Mouse (Mus musculus): Measurements from ENCODE around the gene Abcg5. TPM values are rescaled to one million over a fixed set of nuclear protein-coding genes. Genes with fewer than 3 reads are reported as not detected.

The Abcg5 gene
- total RNA-seq (2012; rRNA removed) = 0.27 TPM in 1 of 2 replicates, not detected in the other

GRCm38 (mm10) chr17:84682734-84683717 is at the start of gene Abcg5:
TSS of gene Abcg5 (minus strand) at chr17:84683011.
- no peak within 1 kb of the TSS for H3K27ac ChIP-seq (ENCODE audit: insufficient read depth, low read depth, low read length, poor library complexity, severe bottlenecking)
- no peak within 1 kb of the TSS for H3K9ac ChIP-seq (ENCODE audit: insufficient read depth, low read depth, low read length, poor library complexity, severe bottlenecking)
- TF ChIP-seq ZC3H11A (IDR thresholded peaks at IDR 0.05; ENCODE audit: borderline replicate concordance, low read depth, low read length) (no peak), CHD2 (IDR thresholded peaks at IDR 0.05; ENCODE audit: low read depth, low read length) (no peak), MAFK (IDR thresholded peaks at IDR 0.05; ENCODE audit: insufficient read depth, low read depth, low read length) (no peak), HCFC1 (IDR thresholded peaks at IDR 0.05; ENCODE audit: borderline replicate concordance, insufficient read depth, low read length) (no peak)
- DNase-seq (ENCODE audit: low read depth, low spot score) = no peak
- H3K9me3 ChIP-seq (ENCODE audit: control insufficient read depth, insufficient read depth, low read depth, low read length) = no peaks in the 10 kb centered on the region
- no peak within 1 kb of the TSS for H3K4me3 ChIP-seq (ENCODE audit: insufficient read depth in 1 of 2, low read depth in 1 of 2, low read length in 2 of 2, poor library complexity in 1 of 2, severe bottlenecking in 1 of 2)
- in situ Hi-C loops (cut with MboI; ENCODE audit: low sequenced_read_pairs in 2 of 2, unreplicated experiment in 2 of 2) = no loop called here
- H3K4me1 ChIP-seq (ENCODE audit: control insufficient read depth in 2 of 2, insufficient read depth in 2 of 2, low read length in 2 of 2, poor library complexity in 1 of 2) = no peaks in the 10 kb centered on the region
- no peaks in the 10 kb centered on the region for H3K36me3 ChIP-seq (ENCODE audit: control insufficient read depth, insufficient read depth, low read length, poor library complexity, severe bottlenecking)

DNA sequence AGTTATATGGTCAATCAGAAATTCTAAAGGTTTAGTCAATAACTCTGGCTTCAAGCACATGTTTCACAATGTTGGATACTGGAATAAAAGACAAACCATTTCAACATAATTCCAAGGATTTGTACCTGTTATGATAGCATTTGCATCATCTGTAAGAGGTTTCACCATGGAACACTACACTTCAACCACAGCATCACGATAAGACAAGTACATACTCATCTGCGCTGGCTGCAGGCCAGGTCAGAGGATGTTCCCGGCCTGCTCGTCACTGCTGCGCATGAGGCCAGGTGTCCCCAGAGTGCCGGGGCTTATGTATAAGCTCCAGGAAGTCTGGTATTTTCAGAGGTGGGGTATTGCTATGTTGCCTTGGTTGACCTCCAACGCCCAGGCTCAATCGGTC is 49.8 kb upstream of the Abcg5 start:
- H3K9ac ChIP-seq (ENCODE audit: insufficient read depth, low read depth, low read length, poor library complexity, severe bottlenecking) = no peak overlapping the region
- peaks cover 21% of the 10 kb centered on the region for H3K36me3 ChIP-seq (ENCODE audit: control insufficient read depth, insufficient read depth, low read length, poor library complexity, severe bottlenecking)
- H3K27ac ChIP-seq (ENCODE audit: insufficient read depth, low read depth, low read length, poor library complexity, severe bottlenecking) = no peak overlapping the region
- no peak for DNase-seq (ENCODE audit: low read depth, low spot score)
- TF ChIP-seq MAFK (IDR thresholded peaks at IDR 0.05; ENCODE audit: insufficient read depth, low read depth, low read length) (no peak), HCFC1 (IDR thresholded peaks at IDR 0.05; ENCODE audit: borderline replicate concordance, insufficient read depth, low read length) (no peak), ZC3H11A (IDR thresholded peaks at IDR 0.05; ENCODE audit: borderline replicate concordance, low read depth, low read length) (no peak), ZNF384 (IDR thresholded peaks at IDR 0.05; ENCODE audit: low read depth, low read length) (no peak), CHD2 (IDR thresholded peaks at IDR 0.05; ENCODE audit: low read depth, low read length) (no peak)
- in situ Hi-C loops (cut with MboI; ENCODE audit: low sequenced_read_pairs in 2 of 2, unreplicated experiment in 2 of 2) = no loop called here
- H3K9me3 ChIP-seq (ENCODE audit: control insufficient read depth, insufficient read depth, low read depth, low read length) = no peaks in the 10 kb centered on the region
- no peak overlapping the region for H3K4me3 ChIP-seq (ENCODE audit: insufficient read depth in 1 of 2, low read depth in 1 of 2, low read length in 2 of 2, poor library complexity in 1 of 2, severe bottlenecking in 1 of 2)
- H3K4me1 ChIP-seq (ENCODE audit: control insufficient read depth in 2 of 2, insufficient read depth in 2 of 2, low read length in 2 of 2, poor library complexity in 1 of 2) = no peaks in the 10 kb centered on the region

DNA sequence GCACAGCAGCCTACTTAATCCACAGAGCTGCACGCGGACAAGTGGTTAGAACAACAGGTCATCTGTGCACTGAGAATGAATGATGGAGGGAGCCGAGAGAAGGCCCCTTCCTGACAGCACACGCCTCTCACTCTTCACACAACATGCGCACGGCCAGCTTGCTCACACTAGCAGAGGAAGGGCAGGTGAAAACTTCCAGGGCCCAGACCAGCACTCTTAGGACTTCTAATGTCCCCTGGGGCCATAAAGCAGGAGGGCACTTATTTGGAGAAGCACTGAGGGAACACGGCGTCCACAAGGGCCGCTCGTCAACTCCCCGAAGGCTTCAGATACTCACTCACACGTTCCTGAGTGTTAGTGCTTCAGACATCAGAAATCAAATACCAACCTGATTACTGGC is 48.5 kb upstream of the Abcg5 start:
- TF ChIP-seq ZNF384 (IDR thresholded peaks at IDR 0.05; ENCODE audit: low read depth, low read length) = no peak
- no peak for TF ChIP-seq HCFC1 (IDR thresholded peaks at IDR 0.05; ENCODE audit: borderline replicate concordance, insufficient read depth, low read length)
- no peak for TF ChIP-seq MAFK (IDR thresholded peaks at IDR 0.05; ENCODE audit: insufficient read depth, low read depth, low read length)
- no peak for TF ChIP-seq CHD2 (IDR thresholded peaks at IDR 0.05; ENCODE audit: low read depth, low read length)
- no peak for TF ChIP-seq ZC3H11A (IDR thresholded peaks at IDR 0.05; ENCODE audit: borderline replicate concordance, low read depth, low read length)
- Histone ChIP-seq H3K36me3 (ENCODE audit: control insufficient read depth, insufficient read depth, low read length, poor library complexity, severe bottlenecking) (peaks cover 22% of the 10 kb centered on the region), H3K9ac (ENCODE audit: insufficient read depth, low read depth, low read length, poor library complexity, severe bottlenecking) (no peak overlapping the region), H3K9me3 (ENCODE audit: control insufficient read depth, insufficient read depth, low read depth, low read length) (no peaks in the 10 kb centered on the region), H3K4me1 (ENCODE audit: control insufficient read depth in 2 of 2, insufficient read depth in 2 of 2, low read length in 2 of 2, poor library complexity in 1 of 2) (no peaks in the 10 kb centered on the region), H3K27ac (ENCODE audit: insufficient read depth, low read depth, low read length, poor library complexity, severe bottlenecking) (no peak overlapping the region), H3K4me3 (ENCODE audit: insufficient read depth in 1 of 2, low read depth in 1 of 2, low read length in 2 of 2, poor library complexity in 1 of 2, severe bottlenecking in 1 of 2) (no peak overlapping the region)
- in situ Hi-C loops (cut with MboI; ENCODE audit: low sequenced_read_pairs in 2 of 2, unreplicated experiment in 2 of 2) = no loop called here
- no peak for DNase-seq (ENCODE audit: low read depth, low spot score)

DNA sequence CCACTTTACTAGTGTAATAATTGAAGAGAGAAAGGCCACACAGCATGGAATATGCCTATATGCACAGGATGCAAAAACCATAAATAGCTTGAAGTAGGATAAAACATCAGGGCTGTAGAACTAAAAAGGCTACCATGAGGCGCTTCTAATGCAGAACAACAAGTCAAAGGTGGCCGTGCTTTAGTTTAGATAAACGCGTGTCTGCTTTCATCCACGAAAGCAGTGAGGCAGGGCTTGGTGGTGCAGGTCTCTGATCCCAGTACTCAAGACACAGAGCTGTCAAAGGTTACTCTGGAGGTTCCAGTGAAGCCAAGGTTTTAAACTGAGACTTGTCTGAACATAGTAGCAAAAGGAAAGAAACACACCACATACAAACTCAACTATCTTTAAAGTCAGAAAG is 46.3 kb upstream of the Abcg5 start:
- in situ Hi-C loops (cut with MboI; ENCODE audit: low sequenced_read_pairs in 2 of 2, unreplicated experiment in 2 of 2) = no loop called here
- no peaks in the 10 kb centered on the region for H3K4me1 ChIP-seq (ENCODE audit: control insufficient read depth in 2 of 2, insufficient read depth in 2 of 2, low read length in 2 of 2, poor library complexity in 1 of 2)
- H3K9ac ChIP-seq (ENCODE audit: insufficient read depth, low read depth, low read length, poor library complexity, severe bottlenecking) = no peak overlapping the region
- H3K9me3 ChIP-seq (ENCODE audit: control insufficient read depth, insufficient read depth, low read depth, low read length) = no peaks in the 10 kb centered on the region
- no peak overlapping the region for H3K27ac ChIP-seq (ENCODE audit: insufficient read depth, low read depth, low read length, poor library complexity, severe bottlenecking)
- TF ChIP-seq ZNF384 (IDR thresholded peaks at IDR 0.05; ENCODE audit: low read depth, low read length) (no peak), MAFK (IDR thresholded peaks at IDR 0.05; ENCODE audit: insufficient read depth, low read depth, low read length) (no peak), ZC3H11A (IDR thresholded peaks at IDR 0.05; ENCODE audit: borderline replicate concordance, low read depth, low read length) (no peak)
- no peak overlapping the region for H3K4me3 ChIP-seq (ENCODE audit: insufficient read depth in 1 of 2, low read depth in 1 of 2, low read length in 2 of 2, poor library complexity in 1 of 2, severe bottlenecking in 1 of 2)
- no peak for DNase-seq (ENCODE audit: low read depth, low spot score)
- peaks cover 29% of the 10 kb centered on the region for H3K36me3 ChIP-seq (ENCODE audit: control insufficient read depth, insufficient read depth, low read length, poor library complexity, severe bottlenecking)

All from ES-E14 (cell line).